Mouse (Mus musculus) liver, embryonic 14.5 days (tissue): ENCODE results near the gene Mob1b.

Source experiments
- CTCF ChIP-seq: IDR thresholded peaks from 2 replicates; pipeline ENCODE4 v1.5.1; 2016; ENCODE audit warnings: antibody characterized with exemption, low read depth, control low read depth
- EP300 ChIP-seq: IDR thresholded peaks from 2 replicates; pipeline ENCODE4 v1.6.1; 2016; ENCODE audit warnings: antibody characterized with exemption, low read depth

DNA sequence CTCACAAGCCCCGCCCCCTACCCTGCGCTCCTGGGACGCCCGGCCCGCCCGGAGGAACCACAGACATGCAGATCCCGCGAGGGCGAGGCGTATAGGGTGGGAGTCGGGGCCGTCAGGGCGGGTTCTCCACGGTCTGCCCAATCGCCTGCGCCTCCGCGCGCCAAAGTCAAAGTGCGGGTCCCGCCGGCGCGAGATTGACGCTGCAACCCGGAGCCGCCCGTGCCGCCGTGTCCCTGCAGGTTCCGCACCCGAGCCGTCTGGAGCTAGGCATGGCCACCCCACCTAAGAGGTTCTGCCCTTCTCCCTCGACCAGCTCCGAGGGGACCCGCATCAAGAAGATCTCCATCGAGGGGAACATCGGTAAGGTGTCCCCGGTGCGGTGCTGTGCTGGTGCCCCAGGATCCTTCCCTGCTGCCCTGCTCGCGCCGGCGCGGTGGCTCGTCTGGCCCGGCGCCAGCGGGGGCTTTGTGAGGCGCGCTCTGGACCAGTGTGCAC, 44.4 kb downstream of the Mob1b start, which contains the start of gene Dck:
- TF ChIP-seq EP300 (0 out of 2 replicates have a peak, but pooled peaks have one; percentile 31), CTCF (0 out of 2 replicates have a peak, but pooled peaks have one; percentile 7)
